Mouse (Mus musculus) heart, adult 2 months (tissue): ENCODE results near the gene Uckl1. TPM values are rescaled to one million over a fixed set of nuclear protein-coding genes. Genes with fewer than 3 reads are reported as not detected.

Experiments
- DNase-seq, 2 experiments: peaks; one replicate each; pipeline ENCODE4 v3.0.0; 2021
- H3K27ac ChIP-seq: fragments of 200-600 bp; 2 replicates; pipeline ENCODE4 v1.8.1; 2022
- H3K27me3 ChIP-seq: fragments of 200-500 bp; 2 replicates; pipeline ENCODE4 v1.6.1; 2012; ENCODE audit warnings: mild to moderate bottlenecking, low read length, inconsistent platforms, mixed read lengths; ENCODE audit not compliant: control insufficient read depth, insufficient read depth
- H3K36me3 ChIP-seq: fragments of 200-500 bp; 2 replicates; pipeline ENCODE4 v1.6.1; 2012; ENCODE audit warnings: low read length, inconsistent platforms; ENCODE audit not compliant: control insufficient read depth, insufficient read depth
- H3K4me1 ChIP-seq: fragments of 200-500 bp; 2 replicates; pipeline ENCODE4 v1.6.1; 2011; ENCODE audit warnings: low read length; ENCODE audit not compliant: control insufficient read depth, insufficient read depth
- H3K4me3 ChIP-seq: fragments of 200-600 bp; 2 replicates; pipeline ENCODE4 v1.8.1; 2022
- H3K79me2 ChIP-seq: fragments of 200-500 bp; replicated peaks from 2 replicates; pipeline ENCODE4 v1.6.1; 2012; ENCODE audit warnings: mild to moderate bottlenecking, inconsistent platforms, low read length, moderate library complexity, mixed read lengths; ENCODE audit not compliant: control insufficient read depth, insufficient read depth
- H3K9ac ChIP-seq: fragments of 200-500 bp; 2 replicates; pipeline ENCODE4 v1.6.1; 2012; ENCODE audit warnings: low read depth, mild to moderate bottlenecking, control low read depth, inconsistent platforms, low read length, mixed read lengths
- CTCF ChIP-seq: fragments of 200-600 bp; IDR thresholded peaks from 2 replicates; pipeline ENCODE4 v1.8.1; 2022; ENCODE audit warnings: antibody characterized with exemption, mild to moderate bottlenecking, moderate library complexity
- EP300 ChIP-seq: fragments of 200-500 bp; IDR thresholded peaks from 2 replicates; pipeline ENCODE4 v1.6.1; 2011; ENCODE audit warnings: low read depth, low read length, control low read depth; ENCODE audit not compliant: insufficient read depth
- POLR2A ChIP-seq: fragments of 200-500 bp; IDR thresholded peaks from 2 replicates; pipeline ENCODE4 v1.6.1; 2011; ENCODE audit warnings: mild to moderate bottlenecking, low read depth, low read length, control low read depth; ENCODE audit not compliant: insufficient read depth
- WGBS: fragments of 180-500 bp; shearing (Covaris S2); methylation state at CpG from one replicate; pipeline ENCODE4 v1.1.7; 2018; 5-methylcytosine and 5-hydroxymethylcytosine counted together
- intact Hi-C: fragments of 180-260 bp; cut with DNase I; formaldehyde crosslinking; loops from one replicate; pipeline ENCODE4 v1.15.1; 2025
- polyA plus RNA-seq: library from polyadenylated mRNA; depleted of rRNA; stranded (reverse); fragments of >200 nt; gene quantifications from 2 replicates; pipeline ENCODE4 v1.2.3, GENCODE M21; 2012
- total RNA-seq, 2 experiments: library from RNA; stranded (reverse); gene quantifications; 2 replicates each; pipeline ENCODE4 v1.2.3; 2021

The Uckl1 gene
- total and polyA plus RNA-seq, 3 experiments = 31.3 to 115 (median 32.5) TPM

DNA sequence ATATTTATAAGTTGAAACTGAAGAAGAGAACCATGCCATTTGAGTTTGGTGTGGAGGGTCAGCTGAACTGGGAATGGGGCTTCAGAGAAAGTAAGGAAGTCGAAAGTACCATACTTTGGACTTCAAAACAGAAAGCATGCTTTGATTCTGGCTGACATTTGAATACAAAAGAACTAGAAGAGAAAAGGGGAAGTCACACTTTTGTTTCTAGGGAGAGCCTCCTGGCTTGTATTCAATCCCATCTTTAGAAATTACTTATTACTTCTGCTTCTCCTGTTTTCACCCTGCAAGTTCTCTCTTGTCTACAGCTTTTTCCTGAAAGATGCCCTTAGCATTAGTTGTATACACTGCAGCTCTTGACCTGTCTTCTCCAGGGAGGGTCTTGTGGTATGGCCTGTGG lies 36.5 kb downstream of the Uckl1 start:
- no peak overlapping the region for H3K4me3 ChIP-seq
- no peak overlapping the region for H3K27ac ChIP-seq
- no peaks in the 10 kb centered on the region for H3K27me3 ChIP-seq
- H3K4me1 ChIP-seq = no peaks in the 10 kb centered on the region
- intact Hi-C loops = no loop called here
- 71% methylated on average over 1 of the region's 1 CpGs for WGBS
- TF ChIP-seq CTCF = no peak
- TF ChIP-seq EP300 = no peak
- no peak for TF ChIP-seq POLR2A
- H3K36me3 ChIP-seq = no peaks in the 10 kb centered on the region; the same call in 1 of the 2 replicates
- DNase-seq = no peak
- 0 out of 2 replicates have a peak, but pooled peaks cover 1% of the 10 kb centered on the region for H3K79me2 ChIP-seq
- H3K9ac ChIP-seq = no peak overlapping the region

DNA sequence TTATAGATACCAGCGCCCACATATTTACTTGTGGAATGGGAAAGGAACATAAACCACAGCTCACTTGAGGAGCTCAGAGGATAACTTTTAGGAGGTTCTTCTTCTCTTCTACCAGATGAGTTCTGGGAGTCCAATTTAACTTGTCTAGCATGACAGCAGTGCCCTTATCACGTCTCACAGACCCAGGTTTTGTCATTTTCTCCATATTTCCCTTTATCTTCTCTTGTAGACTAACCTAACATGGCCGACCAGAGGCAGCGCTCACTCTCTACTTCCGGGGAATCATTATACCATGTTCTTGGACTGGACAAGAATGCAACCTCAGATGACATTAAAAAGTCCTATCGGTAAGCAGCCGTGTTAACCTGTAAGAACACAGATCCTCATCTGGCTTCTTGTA lies 38.5 kb downstream of the Uckl1 start:
- WGBS = 89% methylated on average over 7 of the region's 7 CpGs
- no peak for TF ChIP-seq CTCF
- TF ChIP-seq POLR2A = no peak
- TF ChIP-seq EP300 = no peak
- H3K9ac ChIP-seq = no peak overlapping the region
- no peak overlapping the region for H3K27ac ChIP-seq
- H3K79me2 ChIP-seq = peaks cover 1% of the 10 kb centered on the region; the same call in 1 of the 2 replicates
- H3K27me3 ChIP-seq = no peaks in the 10 kb centered on the region
- no peak overlapping the region for H3K4me3 ChIP-seq
- intact Hi-C loops = no loop called here
- H3K4me1 ChIP-seq = no peaks in the 10 kb centered on the region; the same call in 1 of the 2 replicates
- peaks cover 5% of the 10 kb centered on the region for H3K36me3 ChIP-seq
- DNase-seq = no peak

DNA sequence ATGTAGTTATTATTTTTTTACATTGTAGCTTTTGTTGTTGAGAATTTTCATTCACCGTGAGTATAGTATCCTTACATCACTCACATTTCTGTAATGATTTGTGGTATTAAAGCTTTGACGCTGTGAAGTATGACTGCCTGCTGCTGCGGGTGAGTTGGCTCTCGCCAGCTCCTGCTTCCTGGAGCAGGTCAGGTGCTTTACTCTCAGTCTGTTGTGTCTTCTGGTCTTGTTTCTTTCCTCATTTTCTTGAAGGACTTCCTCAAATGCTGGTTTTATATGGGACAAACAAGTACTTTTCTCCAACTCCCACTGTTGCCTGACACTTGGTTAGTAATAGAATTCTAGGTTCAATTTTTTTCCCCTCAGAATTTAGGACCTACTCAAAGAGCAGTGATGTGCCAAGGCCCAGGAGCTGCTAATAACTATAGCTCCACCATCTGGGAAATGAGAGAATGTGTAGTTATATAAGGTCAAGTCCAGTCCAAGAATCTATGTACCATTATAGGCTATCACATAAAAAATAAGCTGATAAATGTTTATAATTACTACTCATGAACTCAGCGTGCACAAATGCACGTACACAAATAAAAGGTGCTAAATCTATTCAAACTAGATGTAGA lies 42.8 kb downstream of the Uckl1 start:
- intact Hi-C loops = no loop called here
- Histone ChIP-seq H3K9ac (no peak overlapping the region), H3K27ac (no peak overlapping the region), H3K36me3 (peaks cover 14% of the 10 kb centered on the region), H3K4me3 (no peak overlapping the region), H3K79me2 (peaks cover 3% of the 10 kb centered on the region), H3K27me3 (no peaks in the 10 kb centered on the region), H3K4me1 (peaks cover 5% of the 10 kb centered on the region)
- TF ChIP-seq CTCF (peak; percentile 35), EP300 (no peak)
- no peak for DNase-seq
- 68% methylated on average over 6 of the region's 6 CpGs for WGBS

DNA sequence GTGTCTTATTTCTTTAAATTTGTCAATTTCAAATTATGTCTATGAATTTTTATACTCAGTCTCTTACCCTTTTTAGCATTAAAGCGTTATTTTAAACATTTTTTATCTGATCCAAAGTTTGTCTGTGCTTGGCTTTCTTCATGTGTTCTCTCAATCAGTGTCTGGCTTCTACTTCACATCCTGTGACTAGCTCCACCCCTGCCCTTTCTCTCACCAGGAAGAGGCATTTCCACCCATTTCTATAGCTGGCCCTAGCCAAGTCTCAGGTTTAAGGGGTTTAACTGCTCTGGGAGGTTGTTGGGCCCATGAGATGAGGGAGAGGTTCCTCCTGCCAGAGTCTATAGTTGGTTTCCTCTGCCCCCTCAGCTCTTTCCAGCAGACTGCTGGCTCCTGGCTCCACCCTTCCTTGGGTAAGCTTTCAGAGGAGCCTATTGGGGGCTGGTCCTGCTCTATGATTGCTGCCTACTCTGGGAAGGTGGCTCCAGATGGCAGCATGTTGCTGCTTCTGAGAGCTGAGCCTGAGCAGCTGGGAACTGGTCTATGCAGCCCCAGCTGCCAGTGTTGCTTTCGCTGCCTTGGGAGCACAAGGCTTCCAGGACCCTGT lies 47.1 kb downstream of the Uckl1 start:
- H3K27ac ChIP-seq = peak overlapping the region; percentile 46; the same call in 1 of the 2 replicates
- no peaks in the 10 kb centered on the region for H3K27me3 ChIP-seq
- peaks cover 32% of the 10 kb centered on the region for H3K36me3 ChIP-seq
- intact Hi-C loops = loop anchor here (2.0 kb wide), 1 partner anchor 17 kb away; the partner anchor contains the start of gene Dnajc5
- TF ChIP-seq POLR2A = no peak
- no peak for TF ChIP-seq CTCF
- no peak for TF ChIP-seq EP300
- DNase-seq = peak; percentile 40 to 41
- no peak overlapping the region for H3K9ac ChIP-seq
- H3K4me1 ChIP-seq = peaks cover 10% of the 10 kb centered on the region
- WGBS = 36% methylated on average over 2 of the region's 2 CpGs
- H3K79me2 ChIP-seq = peaks cover 10% of the 10 kb centered on the region
- H3K4me3 ChIP-seq = no peak overlapping the region

DNA sequence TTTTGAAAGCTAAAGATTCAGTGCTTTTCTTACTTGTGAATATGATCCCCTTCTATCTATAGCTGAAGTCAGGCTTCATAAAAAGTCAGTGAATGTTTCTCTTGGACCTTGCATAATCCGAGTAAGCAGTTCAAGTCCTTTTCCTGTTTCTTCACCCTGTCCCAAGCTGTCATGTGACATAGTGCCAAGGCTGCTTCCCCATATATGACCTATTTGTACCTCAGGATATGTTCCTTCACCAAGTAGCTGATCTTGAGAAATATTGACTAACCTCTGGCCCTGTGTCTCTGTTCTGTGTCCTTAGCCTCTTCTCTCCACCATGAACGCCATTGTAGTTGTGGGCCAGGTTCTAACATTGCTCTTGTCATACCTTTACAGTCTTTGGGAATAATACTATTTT lies 48.3 kb downstream of the Uckl1 start:
- Histone ChIP-seq H3K27ac (no peak overlapping the region), H3K9ac (no peak overlapping the region), H3K27me3 (no peaks in the 10 kb centered on the region), H3K79me2 (peaks cover 12% of the 10 kb centered on the region), H3K36me3 (peaks cover 28% of the 10 kb centered on the region), H3K4me1 (peaks cover 10% of the 10 kb centered on the region), H3K4me3 (no peak overlapping the region)
- intact Hi-C loops = loop anchor here (2.0 kb wide), 1 partner anchor 16 kb away; the partner anchor contains the start of gene Dnajc5
- no peak for TF ChIP-seq EP300
- TF ChIP-seq POLR2A = no peak
- TF ChIP-seq CTCF = no peak
- WGBS = 65% methylated on average over 2 of the region's 2 CpGs
- no peak for DNase-seq

DNA sequence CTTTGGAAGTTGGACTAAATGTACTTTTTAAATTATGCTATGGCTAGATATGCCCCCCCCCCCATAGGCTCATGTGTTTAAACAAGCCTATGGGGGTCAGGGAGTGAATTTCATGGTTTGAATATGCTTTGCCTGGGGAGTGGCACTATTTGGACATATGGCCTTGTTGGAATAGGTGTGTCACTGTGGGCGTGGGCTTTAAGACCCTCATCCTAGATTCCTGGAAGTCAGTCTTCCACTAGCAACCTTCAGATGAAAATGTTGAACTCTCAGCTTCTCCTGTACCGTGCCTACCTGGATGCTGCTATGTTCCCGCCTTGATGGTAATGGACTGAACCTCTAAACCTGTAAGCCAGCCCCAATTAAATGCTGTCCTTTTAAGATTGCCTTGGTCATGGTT lies 52.1 kb downstream of the Uckl1 start:
- H3K9ac ChIP-seq = no peak overlapping the region
- WGBS = 98% methylated on average over 3 of the region's 3 CpGs
- no peaks in the 10 kb centered on the region for H3K27me3 ChIP-seq
- intact Hi-C loops = no loop called here
- H3K36me3 ChIP-seq = peaks cover 20% of the 10 kb centered on the region
- H3K79me2 ChIP-seq = peaks cover 10% of the 10 kb centered on the region
- DNase-seq = no peak
- no peak overlapping the region for H3K27ac ChIP-seq
- TF ChIP-seq POLR2A (no peak), CTCF (no peak), EP300 (no peak)
- H3K4me1 ChIP-seq = peaks cover 6% of the 10 kb centered on the region
- no peak overlapping the region for H3K4me3 ChIP-seq
